Mouse (Mus musculus): ENCODE measurements at regions not wholly inside any gene's neighbourhood (a gene's known extent, or its start where the extent isn't known, plus 50 kb on each side); places are given as distances from the start of the nearest gene placed in this dataset.

- no peak for DNase-seq (ENCODE audit: extremely low spot score in 1 of 2, low spot score in 1 of 2)
Measured at GRCm38 (mm10) chr13:97530570-97530969, 229.9 kb downstream of the Gm10260 start.

GRCm38 (mm10) chr13:97527958-97528357 is 232.5 kb downstream of the Gm10260 start:
- DNase-seq (ENCODE audit: extremely low spot score in 1 of 2, low spot score in 1 of 2): no peak

GRCm38 (mm10) chr13:97524847-97525434 is 235.5 kb downstream of the Gm10260 start:
- DNase-seq (ENCODE audit: extremely low spot score in 1 of 2, low spot score in 1 of 2): no peak

- DNase-seq (ENCODE audit: extremely low spot score in 1 of 2, low spot score in 1 of 2): no peak
Measured at GRCm38 (mm10) chr13:97523523-97524412, 236.7 kb downstream of the Gm10260 start.

GRCm38 (mm10) chr13:97520988-97521547 is 239.4 kb downstream of the Gm10260 start:
- DNase-seq (ENCODE audit: extremely low spot score in 1 of 2, low spot score in 1 of 2): no peak

- DNase-seq (ENCODE audit: extremely low spot score in 1 of 2, low spot score in 1 of 2): no peak
Measured at GRCm38 (mm10) chr13:97516731-97517130, 243.7 kb downstream of the Gm10260 start.

GRCm38 (mm10) chr13:97514421-97515066 is 245.9 kb downstream of the Gm10260 start:
- DNase-seq (ENCODE audit: extremely low spot score in 1 of 2, low spot score in 1 of 2): no peak

- DNase-seq (ENCODE audit: extremely low spot score in 1 of 2, low spot score in 1 of 2): no peak
Measured at GRCm38 (mm10) chr13:97512521-97512920, 247.9 kb downstream of the Gm10260 start.

- DNase-seq (ENCODE audit: extremely low spot score in 1 of 2, low spot score in 1 of 2): no peak
Measured at GRCm38 (mm10) chr13:97510431-97511261, 249.8 kb downstream of the Gm10260 start.

- DNase-seq (ENCODE audit: extremely low spot score in 1 of 2, low spot score in 1 of 2): no peak
Measured at GRCm38 (mm10) chr13:97504949-97505348, 255.5 kb downstream of the Gm10260 start.

GRCm38 (mm10) chr13:97503955-97504739 is 256.3 kb downstream of the Gm10260 start:
- DNase-seq (ENCODE audit: extremely low spot score in 1 of 2, low spot score in 1 of 2): no peak

GRCm38 (mm10) chr13:97503391-97503790 is 257.0 kb downstream of the Gm10260 start:
- no peak for DNase-seq (ENCODE audit: extremely low spot score in 1 of 2, low spot score in 1 of 2)

GRCm38 (mm10) chr13:97500155-97500554 is 259.2 kb downstream of the Enc1 start:
- no peak for DNase-seq (ENCODE audit: extremely low spot score in 1 of 2, low spot score in 1 of 2)

GRCm38 (mm10) chr13:97498981-97499380 is 258.1 kb downstream of the Enc1 start:
- no peak for DNase-seq (ENCODE audit: extremely low spot score in 1 of 2, low spot score in 1 of 2)

GRCm38 (mm10) chr13:97497928-97498327 is 257.0 kb downstream of the Enc1 start:
- DNase-seq (ENCODE audit: extremely low spot score in 1 of 2, low spot score in 1 of 2): no peak

GRCm38 (mm10) chr13:97494770-97495169 is 253.9 kb downstream of the Enc1 start:
- no peak for DNase-seq (ENCODE audit: extremely low spot score in 1 of 2, low spot score in 1 of 2)

- DNase-seq (ENCODE audit: extremely low spot score in 1 of 2, low spot score in 1 of 2): no peak
Measured at GRCm38 (mm10) chr13:97493836-97494235, 252.9 kb downstream of the Enc1 start.

GRCm38 (mm10) chr13:97492958-97493735 is 252.2 kb downstream of the Enc1 start:
- no peak for DNase-seq (ENCODE audit: extremely low spot score in 1 of 2, low spot score in 1 of 2)

Data from layer of hippocampus, postnatal 25 days (tissue).